Mouse (Mus musculus) induced T-regulatory cell, adult 2 months (primary cell): ENCODE data around the gene Zcchc18.
A peak's percentile ranks its signal among the peaks of the same experiment; 100 is the strongest.
"Not testable (repeated sequence)": the region's sequence is repeated elsewhere in the genome, so short reads cannot be mapped to it uniquely, and the experiment has no call there.

Experiments
- DNase-seq: peaks from one replicate; pipeline ENCODE4 v3.0.0-alpha.2; 2012; ENCODE audit warnings: low read depth

The Zcchc18 gene

GRCm38 (mm10) chrX:136992978-136993547 lies at the start of gene Zcchc18:
Zcchc18 (plus strand) TSS chrX:136993155.
- DNase-seq, result peak; percentile 80

- DNase-seq, result not testable (repeated sequence)
These were observed 35.2 kb upstream of the Zcchc18 start for GRCm38 (mm10) chrX:136957583-136958279.

DNA sequence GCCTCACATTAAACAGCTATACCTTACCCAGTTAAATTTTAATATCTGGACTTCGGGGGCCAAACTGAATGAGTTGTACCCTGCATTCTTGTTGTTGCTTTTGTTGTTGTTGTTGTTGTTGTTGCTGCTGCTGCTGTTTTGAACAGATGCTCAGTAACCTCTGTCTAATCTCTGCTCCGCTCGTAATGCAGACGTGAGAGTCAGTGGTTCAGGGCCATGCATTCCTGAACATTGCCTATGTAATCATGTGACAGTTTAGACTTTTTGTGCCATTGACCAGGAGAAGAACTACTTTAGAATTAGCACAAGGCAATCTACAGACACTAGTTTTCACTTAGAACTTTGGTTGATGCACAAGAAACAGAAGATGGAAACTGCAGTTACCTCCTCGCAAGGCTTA lies 34.7 kb upstream of the Zcchc18 start:
- not testable (repeated sequence) for DNase-seq

- DNase-seq, result peak; percentile 30
These were observed 33.3 kb upstream of the Zcchc18 start for GRCm38 (mm10) chrX:136959688-136960087.

DNA sequence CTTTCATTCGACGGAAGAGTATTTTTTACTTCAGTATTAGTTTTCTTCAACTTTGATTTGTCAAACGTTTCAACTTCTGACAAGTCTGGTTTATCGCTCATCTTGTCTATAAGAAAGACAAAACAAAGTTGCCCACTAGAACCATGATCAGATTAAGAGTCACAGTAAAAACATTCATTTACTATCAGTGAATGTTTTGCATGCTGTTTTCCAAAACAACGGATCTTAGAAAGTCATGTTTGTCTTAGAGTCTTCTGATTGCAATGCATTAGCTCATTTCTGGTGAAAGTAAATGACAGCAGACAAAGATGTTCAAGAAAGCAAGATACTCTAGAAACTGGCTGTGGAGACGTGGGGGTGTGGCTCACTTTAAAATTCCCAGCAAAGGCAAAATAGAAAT lies 17.6 kb upstream of the Zcchc18 start, which contains the start of gene Tmsb15b2:
Gene Tmsb15b2 (minus strand): TSS at position 101 of the 400 bp plus-strand sequence.
- DNase-seq, result not testable (repeated sequence)

DNA sequence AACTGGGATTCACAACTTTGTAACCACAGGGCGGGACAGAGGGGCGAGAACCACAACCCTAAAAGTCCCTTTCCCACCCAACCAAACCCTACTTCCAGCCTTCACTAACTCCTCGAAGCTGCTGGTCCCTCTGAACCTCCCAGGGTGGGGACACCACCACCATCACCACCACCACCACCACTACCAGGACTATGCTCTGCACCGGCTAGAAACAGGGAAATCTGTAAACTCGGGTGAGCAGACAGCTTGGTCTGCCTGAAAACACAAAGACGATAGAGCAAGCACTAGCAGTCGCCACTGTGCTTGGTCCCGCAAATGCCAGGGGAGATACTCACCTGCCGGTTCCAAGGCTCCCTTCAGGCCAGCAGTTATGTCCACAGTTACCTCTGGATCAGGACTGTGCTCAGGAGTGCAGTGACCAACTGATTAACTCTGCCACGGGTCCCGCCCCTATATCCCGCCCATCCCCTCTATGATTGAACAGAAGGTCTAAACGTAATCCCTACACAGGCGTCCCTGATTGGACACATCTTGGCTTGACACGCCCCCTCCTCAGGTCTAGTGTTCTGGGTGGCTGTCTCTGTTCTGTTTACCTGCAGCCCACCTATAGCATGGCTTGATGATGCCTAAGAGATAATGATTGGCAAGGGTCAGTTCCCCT lies 16.4 kb upstream of the Zcchc18 start, which contains the start of the genes Tmsb15l and Tmsb15b1:
Gene Tmsb15l (minus strand): TSS at position 446 of the 661 bp plus-strand sequence.
Gene Tmsb15b1 (minus strand): TSS at position 451 of the 661 bp plus-strand sequence.
- peak; percentile 87 for DNase-seq

GRCm38 (mm10) chrX:136978616-136979015 lies 14.3 kb upstream of the Zcchc18 start:
- DNase-seq, result peak; percentile 51

- DNase-seq, result peak; percentile 38
These were observed 6.9 kb upstream of the Zcchc18 start for GRCm38 (mm10) chrX:136986039-136986438.

- peak; percentile 19 for DNase-seq
These were observed 1.7 kb upstream of the Zcchc18 start for GRCm38 (mm10) chrX:136991274-136991673.

DNA sequence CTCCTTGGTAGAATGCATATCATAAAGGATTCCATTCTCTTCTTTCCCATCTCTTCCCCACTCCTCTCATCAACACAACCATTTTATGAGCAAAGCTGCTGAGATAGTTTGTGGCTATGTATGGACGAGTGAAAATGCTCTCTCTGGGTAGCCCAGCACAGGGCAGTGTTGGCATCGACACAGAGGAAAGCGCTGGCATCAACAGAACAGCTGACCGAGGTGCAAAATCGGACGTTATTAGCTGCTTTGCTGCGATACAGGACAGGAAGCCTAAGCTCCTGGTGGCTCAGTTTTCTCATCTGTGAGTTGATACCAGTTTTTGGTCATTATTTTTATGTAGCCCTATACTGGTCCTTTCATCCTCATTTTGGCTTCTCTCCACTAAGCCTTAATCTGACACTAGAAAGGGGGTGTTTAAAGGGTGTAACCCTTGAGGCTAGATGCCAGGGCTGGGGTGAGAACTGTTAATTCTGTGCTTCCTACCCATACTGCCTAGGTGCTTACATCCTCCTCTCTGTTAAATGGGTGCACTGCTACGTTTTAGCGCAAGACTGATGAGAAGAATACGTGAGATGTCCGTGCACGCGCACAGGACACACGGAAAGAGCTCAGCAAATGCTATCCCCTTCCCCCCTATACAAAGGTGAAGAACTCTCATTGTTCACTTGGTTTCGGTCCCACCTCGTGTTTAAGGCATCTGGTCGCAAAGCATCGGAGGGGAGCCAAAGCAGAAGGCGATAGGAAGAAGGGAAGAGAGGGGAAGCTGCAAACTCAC lies 577 bp upstream of the Zcchc18 start:
- peak; percentile 57 for DNase-seq

DNA sequence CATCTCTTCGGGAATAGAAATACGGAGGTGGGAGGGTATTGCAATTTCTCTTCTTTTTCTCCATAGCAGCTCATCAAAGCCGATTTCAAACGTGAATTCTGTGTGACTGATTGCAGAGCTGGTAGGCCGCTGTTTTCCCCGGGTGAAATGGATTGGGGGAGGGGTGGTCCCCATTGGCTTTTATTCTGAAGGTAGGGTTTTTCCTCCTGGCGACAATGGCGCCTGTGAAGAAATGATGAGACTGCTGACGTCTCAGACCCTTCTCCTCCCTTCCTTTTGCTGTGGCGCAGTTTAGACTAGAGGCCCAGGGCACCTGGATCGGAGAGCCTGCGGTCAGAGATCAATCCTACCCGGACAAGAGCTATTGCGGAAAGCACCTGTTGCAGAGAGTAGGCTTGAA lies 686 bp downstream of the Zcchc18 start:
- peak; percentile 39 for DNase-seq

DNA sequence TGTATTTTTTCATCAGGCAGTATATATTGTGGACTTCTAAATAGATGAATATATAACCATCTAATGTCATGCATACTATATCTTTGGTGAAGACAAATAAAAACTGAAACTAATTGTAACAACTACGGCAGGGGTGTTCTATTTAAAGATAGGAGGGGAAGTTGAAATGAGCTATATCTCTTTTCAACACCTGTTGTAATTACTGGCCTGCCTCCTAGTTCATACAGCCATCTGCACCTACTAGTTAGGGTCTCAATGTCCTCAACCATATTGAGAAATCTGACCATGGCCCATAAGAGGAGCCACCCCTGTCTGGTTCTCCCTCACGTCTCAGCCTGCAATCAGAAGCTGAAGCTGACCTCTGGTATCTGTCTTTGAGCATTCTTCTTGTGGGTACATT lies 3.3 kb downstream of the Zcchc18 start:
- no peak for DNase-seq

GRCm38 (mm10) chrX:137015099-137015709 lies 22.2 kb downstream of the Zcchc18 start:
- DNase-seq, result peak; percentile 79

DNA sequence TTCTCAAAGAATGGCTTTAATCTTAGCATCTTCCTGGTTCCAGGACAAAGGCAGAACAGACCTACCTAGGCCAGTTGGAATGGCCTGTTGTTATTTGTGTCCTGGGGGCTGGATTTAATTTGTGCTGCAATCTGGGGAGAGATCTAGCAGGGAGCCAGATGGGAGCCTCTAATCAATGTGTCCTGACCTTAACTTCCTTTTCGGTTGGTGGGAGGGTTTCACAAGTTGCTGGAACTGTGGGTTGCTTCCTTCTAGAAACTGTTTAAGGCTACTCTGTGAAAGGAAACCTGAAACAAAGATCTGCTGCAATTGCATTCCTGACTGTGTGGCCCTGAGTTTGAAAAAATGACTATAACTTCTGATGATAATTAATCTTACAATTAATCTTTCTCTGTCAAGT lies 24.7 kb downstream of the Zcchc18 start:
- no peak for DNase-seq

GRCm38 (mm10) chrX:137019310-137019709 lies 26.4 kb downstream of the Zcchc18 start:
- DNase-seq, result peak; percentile 81

DNA sequence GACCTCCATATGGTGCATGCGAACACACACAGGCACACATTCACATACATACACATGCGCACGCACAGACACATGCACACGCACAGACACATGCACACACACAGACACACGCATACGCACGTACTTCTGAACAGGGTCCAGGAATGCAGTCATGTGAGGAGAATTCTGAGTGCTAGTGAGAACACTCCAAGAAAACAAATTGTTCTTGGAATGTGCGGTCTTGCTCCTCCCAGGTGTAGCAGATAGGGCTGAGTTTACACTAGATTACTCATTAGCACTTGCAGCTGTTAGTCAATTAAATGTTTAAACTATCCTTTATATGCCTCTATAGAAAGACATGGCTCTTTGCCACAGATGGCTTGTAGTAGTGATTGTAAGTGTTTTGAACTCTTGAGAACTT lies 38.0 kb downstream of the Zcchc18 start:
- DNase-seq, result no peak

DNA sequence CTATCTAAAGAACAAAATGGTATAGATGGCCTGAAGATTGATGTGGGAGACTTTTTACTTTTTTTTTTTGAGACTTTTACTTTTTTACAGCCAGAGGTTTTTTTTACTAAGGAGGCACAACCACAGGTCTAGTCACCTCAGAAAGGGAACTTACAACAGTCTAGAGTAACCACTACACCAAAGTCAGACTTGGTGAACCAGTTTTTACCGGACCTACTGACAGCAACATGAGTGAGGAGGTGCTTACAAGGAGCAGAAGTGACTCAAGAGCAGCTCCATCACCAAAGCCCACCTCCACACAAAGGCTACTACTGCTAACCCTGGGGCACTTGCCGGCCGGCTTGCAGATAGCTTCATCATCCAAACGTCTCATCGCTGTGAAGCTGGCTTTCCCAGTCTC lies 38.8 kb downstream of the Zcchc18 start:
- no peak for DNase-seq

- DNase-seq, result no peak
These were observed 41.4 kb downstream of the Zcchc18 start for GRCm38 (mm10) chrX:137034322-137034721.

- DNase-seq, result no peak
These were observed 44.6 kb downstream of the Zcchc18 start for GRCm38 (mm10) chrX:137037470-137037999.

GRCm38 (mm10) chrX:137038000-137038483 lies 45.1 kb downstream of the Zcchc18 start, which contains the start of gene Slc25a53:
Slc25a53 (minus strand) TSS chrX:137038302.
- peak; percentile 87 for DNase-seq

DNA sequence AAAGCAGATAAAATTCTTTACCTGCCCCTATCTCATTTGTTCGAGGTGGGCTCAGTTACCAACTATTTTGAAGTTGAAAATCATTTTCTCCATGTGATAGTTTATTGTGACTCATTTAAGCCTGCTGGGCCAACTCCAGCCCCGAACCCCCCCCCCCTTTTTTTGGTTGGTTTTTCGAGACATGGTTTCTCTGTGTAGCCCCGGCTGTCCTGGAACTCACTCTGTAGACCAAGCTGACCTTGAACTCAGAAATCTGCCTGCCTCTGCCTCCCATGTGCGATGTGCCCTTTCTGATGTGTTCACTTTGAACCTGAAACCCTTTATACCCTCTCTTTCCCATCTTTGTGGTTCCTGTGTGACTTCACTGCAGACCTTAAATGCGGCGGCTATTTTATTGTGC lies 45.5 kb downstream of the Zcchc18 start:
- no peak for DNase-seq
